Mouse (Mus musculus) right cerebral cortex, postnatal 25 days (tissue): ENCODE measurements at regions not wholly inside any gene's neighbourhood (a gene's known extent, or its start where the extent isn't known, plus 50 kb on each side); places are given as distances from the start of the nearest gene placed in this dataset.
A peak's percentile ranks its signal among the peaks of the same experiment; 100 is the strongest.

Experiments used
- DNase-seq: peaks from one replicate; pipeline ENCODE4 v3.0.0; 2022

- DNase-seq, result no peak
These were observed 882.8 kb downstream of the Tecrl start for GRCm38 (mm10) chr5:82472146-82472545.

- DNase-seq, result no peak
These were observed 890.7 kb downstream of the Tecrl start for GRCm38 (mm10) chr5:82464272-82464671.

GRCm38 (mm10) chr5:82441288-82441687 is 913.7 kb downstream of the Tecrl start:
- DNase-seq, result no peak

- no peak for DNase-seq
These were observed 914.9 kb downstream of the Tecrl start for GRCm38 (mm10) chr5:82440126-82440525.

GRCm38 (mm10) chr5:82420396-82420795 is 934.6 kb downstream of the Tecrl start:
- no peak for DNase-seq

GRCm38 (mm10) chr5:82396632-82397234 is 958.3 kb downstream of the Tecrl start:
- DNase-seq, result no peak

- no peak for DNase-seq
These were observed 993.4 kb downstream of the Tecrl start for GRCm38 (mm10) chr5:82361624-82362023.

GRCm38 (mm10) chr5:82356336-82356735 is 998.7 kb downstream of the Tecrl start:
- no peak for DNase-seq

- no peak for DNase-seq
These were observed 1003.9 kb downstream of the Tecrl start for GRCm38 (mm10) chr5:82351089-82351488.

GRCm38 (mm10) chr5:82346672-82347071 is 1008.3 kb downstream of the Tecrl start:
- DNase-seq, result peak; percentile 37

- no peak for DNase-seq
These were observed 1030.6 kb downstream of the Tecrl start for GRCm38 (mm10) chr5:82324354-82324753.

- no peak for DNase-seq
These were observed 1035.2 kb downstream of the Tecrl start for GRCm38 (mm10) chr5:82319709-82320333.

- no peak for DNase-seq
These were observed 1042.9 kb downstream of the Tecrl start for GRCm38 (mm10) chr5:82312054-82312453.

- DNase-seq, result no peak
These were observed 1066.7 kb downstream of the Tecrl start for GRCm38 (mm10) chr5:82288069-82288845.

- DNase-seq, result no peak
These were observed 1101.5 kb downstream of the Tecrl start for GRCm38 (mm10) chr5:82253356-82254104.

- no peak for DNase-seq
These were observed 1128.7 kb downstream of the Tecrl start for GRCm38 (mm10) chr5:82226329-82226728.

- no peak for DNase-seq
These were observed 1131.4 kb downstream of the Tecrl start for GRCm38 (mm10) chr5:82223622-82224021.

GRCm38 (mm10) chr5:82203606-82204005 is 1151.4 kb downstream of the Tecrl start:
- DNase-seq, result no peak
